Mouse (Mus musculus) heart, embryonic 15.5 days (tissue): ENCODE data around the gene Arhgap17. TPM values are rescaled to one million over a fixed set of nuclear protein-coding genes. Genes with fewer than 3 reads are reported as not detected.

Experiments used
- ATAC-seq: fragments of 200-750 bp; cut with Nextera tagmentation; replicated peaks from 2 replicates; pipeline ENCODE4 v1.8.0; 2017; ENCODE audit warnings: low read depth, moderate TSS enrichment; ENCODE audit not compliant: insufficient number of reproducible peaks, insufficient read depth, low FRiP score
- H3K27ac ChIP-seq: fragments of 300-500 bp; sonication (generic); 2 replicates; pipeline ENCODE4 v1.5.1; 2015; ENCODE audit warnings: mild to moderate bottlenecking, inconsistent platforms
- H3K27me3 ChIP-seq: fragments of 300-500 bp; sonication (generic); 2 replicates; pipeline ENCODE4 v1.6.1; 2015; ENCODE audit warnings: inconsistent platforms
- H3K36me3 ChIP-seq: fragments of 300-500 bp; sonication (generic); 2 replicates; pipeline ENCODE4 v1.6.1; 2015; ENCODE audit warnings: mild to moderate bottlenecking, inconsistent platforms
- H3K4me1 ChIP-seq: fragments of 300-500 bp; sonication (generic); replicated peaks from 2 replicates; pipeline ENCODE4 v1.6.1; 2015; ENCODE audit warnings: inconsistent platforms
- H3K4me2 ChIP-seq: fragments of 300-500 bp; sonication (generic); 2 replicates; pipeline ENCODE4 v1.6.1; 2015; ENCODE audit warnings: inconsistent platforms, mild to moderate bottlenecking, moderate library complexity
- H3K4me3 ChIP-seq: fragments of 300-500 bp; sonication (generic); 2 replicates; pipeline ENCODE4 v1.5.1; 2015; ENCODE audit warnings: mild to moderate bottlenecking, inconsistent platforms
- H3K9ac ChIP-seq: fragments of 300-500 bp; sonication (generic); 2 replicates; pipeline ENCODE4 v1.6.1; 2015; ENCODE audit warnings: mild to moderate bottlenecking, inconsistent platforms
- H3K9me3 ChIP-seq: fragments of 300-500 bp; sonication (generic); replicated peaks from 2 replicates; pipeline ENCODE4 v1.6.1; 2016; ENCODE audit warnings: inconsistent platforms
- WGBS: fragments of 180-500 bp; shearing (Covaris S2); methylation state at CpG from one replicate; pipeline ENCODE4 v1.1.7; 2015; ENCODE audit warnings: mixed read lengths; 5-methylcytosine and 5-hydroxymethylcytosine counted together
- polyA plus RNA-seq: library from polyadenylated mRNA; unstranded; fragments of >200 nt; fragmentation: Nextera tagmentation; extraction: Ambion mirVana; gene quantifications from 2 replicates; pipeline ENCODE4 v1.2.1, GENCODE M21; 2015

The Arhgap17 gene
- polyA plus RNA-seq, 1 experiment from 2014 or later: 11.6 TPM

GRCm38 (mm10) chr7:123356158-123356557, 13.6 kb downstream of the Arhgap17 start:
- Histone ChIP-seq H3K9me3 (no peaks in the 10 kb centered on the region), H3K4me1 (peaks cover 12% of the 10 kb centered on the region), H3K4me2 (no peak overlapping the region), H3K4me3 (no peak overlapping the region), H3K36me3 (no peaks in the 10 kb centered on the region), H3K27me3 (no peaks in the 10 kb centered on the region), H3K27ac (no peak overlapping the region), H3K9ac (no peak overlapping the region)
- no peak for ATAC-seq
- WGBS: 87% methylated on average over 3 of the region's 3 CpGs

- H3K27ac ChIP-seq: no peak overlapping the region
- H3K27me3 ChIP-seq: no peaks in the 10 kb centered on the region
- 96% methylated on average over 2 of the region's 2 CpGs for WGBS
- H3K4me2 ChIP-seq: no peak overlapping the region
- no peaks in the 10 kb centered on the region for H3K36me3 ChIP-seq
- no peaks in the 10 kb centered on the region for H3K9me3 ChIP-seq
- H3K4me1 ChIP-seq: peaks cover 12% of the 10 kb centered on the region
- H3K4me3 ChIP-seq: no peak overlapping the region
- no peak for ATAC-seq
- H3K9ac ChIP-seq: no peak overlapping the region
These were observed 14.9 kb downstream of the Arhgap17 start for GRCm38 (mm10) chr7:123354851-123355250.

GRCm38 (mm10) chr7:123354392-123354791, 15.3 kb downstream of the Arhgap17 start:
- Histone ChIP-seq H3K9ac (no peak overlapping the region), H3K27ac (no peak overlapping the region), H3K4me2 (no peak overlapping the region), H3K4me1 (peaks cover 14% of the 10 kb centered on the region), H3K4me3 (no peak overlapping the region), H3K9me3 (no peaks in the 10 kb centered on the region), H3K36me3 (no peaks in the 10 kb centered on the region), H3K27me3 (no peaks in the 10 kb centered on the region)
- WGBS: 79% methylated on average over 5 of the region's 5 CpGs
- no peak for ATAC-seq

GRCm38 (mm10) chr7:123353879-123354278, 15.8 kb downstream of the Arhgap17 start:
- WGBS: 69% methylated on average over 5 of the region's 5 CpGs
- no peak overlapping the region for H3K4me2 ChIP-seq
- no peaks in the 10 kb centered on the region for H3K36me3 ChIP-seq
- H3K27ac ChIP-seq: no peak overlapping the region
- ATAC-seq: no peak
- no peak overlapping the region for H3K4me3 ChIP-seq
- H3K4me1 ChIP-seq: peaks cover 14% of the 10 kb centered on the region
- no peak overlapping the region for H3K9ac ChIP-seq
- no peaks in the 10 kb centered on the region for H3K27me3 ChIP-seq
- H3K9me3 ChIP-seq: no peaks in the 10 kb centered on the region

GRCm38 (mm10) chr7:123353081-123353480, 16.6 kb downstream of the Arhgap17 start:
- ATAC-seq: no peak
- 98% methylated on average over 4 of the region's 4 CpGs for WGBS

GRCm38 (mm10) chr7:123350243-123350642, 19.5 kb downstream of the Arhgap17 start:
- WGBS: 58% methylated on average over 2 of the region's 2 CpGs
- Histone ChIP-seq H3K4me1 (peaks cover 23% of the 10 kb centered on the region), H3K27me3 (no peaks in the 10 kb centered on the region), H3K36me3 (no peaks in the 10 kb centered on the region), H3K27ac (no peak overlapping the region), H3K9ac (no peak overlapping the region), H3K4me2 (no peak overlapping the region), H3K9me3 (no peaks in the 10 kb centered on the region), H3K4me3 (no peak overlapping the region)
- ATAC-seq: no peak

More at GRCm38 (mm10) chr7:123353081-123353480, 16.6 kb downstream of the Arhgap17 start:
- Histone ChIP-seq H3K9me3 (no peaks in the 10 kb centered on the region), H3K27ac (no peak overlapping the region), H3K4me1 (peaks cover 14% of the 10 kb centered on the region), H3K27me3 (no peaks in the 10 kb centered on the region), H3K4me2 (no peak overlapping the region), H3K36me3 (no peaks in the 10 kb centered on the region), H3K9ac (no peak overlapping the region), H3K4me3 (no peak overlapping the region)

GRCm38 (mm10) chr7:123349813-123350212, 19.9 kb downstream of the Arhgap17 start:
- Histone ChIP-seq H3K4me3 (no peak overlapping the region), H3K4me2 (no peak overlapping the region), H3K27ac (no peak overlapping the region), H3K4me1 (peaks cover 22% of the 10 kb centered on the region), H3K9me3 (no peaks in the 10 kb centered on the region), H3K27me3 (no peaks in the 10 kb centered on the region), H3K9ac (no peak overlapping the region), H3K36me3 (no peaks in the 10 kb centered on the region)
- 64% methylated on average over 11 of the region's 11 CpGs for WGBS
- no peak for ATAC-seq

GRCm38 (mm10) chr7:123346631-123347290, 23.0 kb downstream of the Arhgap17 start:
- Histone ChIP-seq H3K4me1 (peaks cover 39% of the 10 kb centered on the region), H3K27ac (no peak overlapping the region), H3K27me3 (no peaks in the 10 kb centered on the region), H3K4me2 (no peak overlapping the region), H3K9me3 (no peaks in the 10 kb centered on the region), H3K4me3 (no peak overlapping the region), H3K36me3 (no peaks in the 10 kb centered on the region), H3K9ac (no peak overlapping the region)
- 78% methylated on average over 7 of the region's 7 CpGs for WGBS
- no peak for ATAC-seq

GRCm38 (mm10) chr7:123345041-123345544, 24.6 kb downstream of the Arhgap17 start:
- WGBS: 79% methylated on average over 3 of the region's 3 CpGs
- peaks cover 50% of the 10 kb centered on the region for H3K4me1 ChIP-seq
- H3K27me3 ChIP-seq: no peaks in the 10 kb centered on the region
- no peaks in the 10 kb centered on the region for H3K36me3 ChIP-seq
- H3K4me2 ChIP-seq: no peak overlapping the region
- no peaks in the 10 kb centered on the region for H3K9me3 ChIP-seq
- H3K4me3 ChIP-seq: no peak overlapping the region
- no peak overlapping the region for H3K27ac ChIP-seq
- H3K9ac ChIP-seq: no peak overlapping the region
- no peak for ATAC-seq

- no peaks in the 10 kb centered on the region for H3K36me3 ChIP-seq
- no peaks in the 10 kb centered on the region for H3K27me3 ChIP-seq
- no peak for ATAC-seq
- no peaks in the 10 kb centered on the region for H3K9me3 ChIP-seq
- peaks cover 47% of the 10 kb centered on the region for H3K4me1 ChIP-seq
- 82% methylated on average over 5 of the region's 5 CpGs for WGBS
- no peak overlapping the region for H3K9ac ChIP-seq
- no peak overlapping the region for H3K4me2 ChIP-seq
- H3K27ac ChIP-seq: no peak overlapping the region
- no peak overlapping the region for H3K4me3 ChIP-seq
These were observed 25.5 kb downstream of the Arhgap17 start for GRCm38 (mm10) chr7:123344079-123344780.

- H3K4me1 ChIP-seq: peaks cover 57% of the 10 kb centered on the region
- WGBS: 50% methylated on average over 5 of the region's 5 CpGs
These were observed 27.8 kb downstream of the Arhgap17 start for GRCm38 (mm10) chr7:123341896-123342295.

More at GRCm38 (mm10) chr7:123341896-123342295, 27.8 kb downstream of the Arhgap17 start:
- H3K9me3 ChIP-seq: no peaks in the 10 kb centered on the region
- no peak for ATAC-seq
- no peak overlapping the region for H3K9ac ChIP-seq
- peak overlapping the region; percentile 50 for H3K27ac ChIP-seq
- H3K27me3 ChIP-seq: no peaks in the 10 kb centered on the region
- H3K4me2 ChIP-seq: no peak overlapping the region
- no peak overlapping the region for H3K4me3 ChIP-seq
- no peaks in the 10 kb centered on the region for H3K36me3 ChIP-seq
